In the genomic region with DNA sequence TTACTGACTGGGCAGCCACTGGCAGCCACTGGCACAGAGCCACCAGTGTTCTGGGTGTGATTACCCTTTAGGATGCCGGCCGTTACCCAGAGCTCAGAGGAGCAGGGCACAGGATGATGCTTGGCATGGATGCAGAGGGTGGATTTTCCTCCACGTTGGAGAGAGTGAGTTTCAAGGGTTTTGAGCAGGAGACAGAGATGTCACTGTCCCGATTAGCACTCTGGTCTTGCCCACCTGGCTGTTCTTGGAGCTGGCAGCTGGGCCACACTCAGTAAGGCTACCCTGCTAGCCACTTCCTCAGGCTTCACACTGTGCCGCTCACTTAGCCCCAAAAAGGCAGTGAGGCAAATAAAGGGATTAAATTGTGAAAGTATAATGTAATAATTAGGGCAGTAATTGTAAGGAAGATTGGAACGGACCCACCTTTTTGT, we compare ENCODE assay signal across 17 mouse cellular contexts.
DNase-seq lines count a peak whose midpoint lies in the region; ATAC-seq lines count a peak whose summit lies in the region.
"Had no signal": no experiment of that assay in that cellular context is flagged by ENCODE, and none has a peak within 500 bp of the region (broad histone marks: within the 10 kb centered on the region; RNA-seq: fewer than 3 reads in every experiment).

No protein-coding gene starts in this region.

- H3K4me1 ChIP-seq in heart, embryonic 10.5 days = 0 out of 2 replicates have a peak, but pooled peaks cover 3% of the 10 kb centered on the region
- H3K4me1 ChIP-seq in liver, embryonic 11.5 days (replicated peaks; ENCODE audit: control insufficient read depth, insufficient read depth, low read length) = no peaks in the 10 kb centered on the region
- H3K4me1 ChIP-seq: liver, embryonic 13.5 days; lung, embryonic 15.5 days; stomach, embryonic 15.5 days had no signal

- H3K27me3 ChIP-seq in heart, embryonic 10.5 days (ENCODE audit: insufficient read depth, poor library complexity, severe bottlenecking) = no peaks in the 10 kb centered on the region
- H3K27me3 ChIP-seq in liver, embryonic 11.5 days (replicated peaks; ENCODE audit: control insufficient read depth, insufficient read depth, low read length) = no peaks in the 10 kb centered on the region
- H3K27me3 ChIP-seq: heart, embryonic 12.5 days; liver, embryonic 13.5 days; lung, embryonic 15.5 days; Patski; stomach, embryonic 15.5 days had no signal

- ATAC-seq in liver, embryonic 11.5 days (replicated peaks; ENCODE audit: low FRiP score) = no peak
- ATAC-seq: Patski had no signal

- H3K4me2 ChIP-seq in liver, embryonic 11.5 days = no peak overlapping the region
- H3K4me2 ChIP-seq: heart, embryonic 12.5 days; liver, embryonic 13.5 days; lung, embryonic 15.5 days; stomach, embryonic 15.5 days had no signal

- peak; percentile 70 for DNase-seq in heart, embryonic 10.5 days (ENCODE audit: low spot score)
- DNase-seq in heart, postnatal 14 days = no peak
- peak; percentile 17 for DNase-seq in right cerebral cortex, postnatal 4 days
- no peak for DNase-seq in right cerebral cortex, postnatal 25 days
- DNase-seq in cerebellum, adult 9-10 months = peak; percentile 20
- DNase-seq in spleen, adult 12 weeks (ENCODE audit: low spot score) = no peak
- DNase-seq in lung, postnatal 4 days = no peak
- DNase-seq in liver, embryonic 11.5 days (ENCODE audit: low spot score) = no peak
- DNase-seq: gastrocnemius, postnatal 36 days; heart, postnatal 36 days; liver, embryonic 13.5 days; midbrain, embryonic 14.5 days; thymus, adult 2 months had no signal

- no peak overlapping the region for H3K9ac ChIP-seq in liver, embryonic 11.5 days (ENCODE audit: low read depth, low read length)
- H3K9ac ChIP-seq: heart, embryonic 12.5 days; liver, embryonic 13.5 days; lung, embryonic 15.5 days; stomach, embryonic 15.5 days had no signal

- peaks cover 49% of the 10 kb centered on the region for H3K36me3 ChIP-seq in heart, embryonic 10.5 days
- H3K36me3 ChIP-seq in liver, embryonic 11.5 days (ENCODE audit: control insufficient read depth, insufficient read depth, low read length) = no peaks in the 10 kb centered on the region
- H3K36me3 ChIP-seq: liver, embryonic 13.5 days; lung, embryonic 15.5 days; stomach, embryonic 15.5 days had no signal

- H3K4me3 ChIP-seq in heart, embryonic 10.5 days = no peak overlapping the region
- no peak overlapping the region for H3K4me3 ChIP-seq in liver, embryonic 11.5 days (ENCODE audit: low read depth, low read length)
- H3K4me3 ChIP-seq: heart, embryonic 12.5 days; liver, embryonic 13.5 days; lung, embryonic 15.5 days; stomach, embryonic 15.5 days had no signal

- no peak overlapping the region for H3K27ac ChIP-seq in heart, embryonic 10.5 days
- no peak overlapping the region for H3K27ac ChIP-seq in liver, embryonic 11.5 days (ENCODE audit: low read depth, low read length)
- H3K27ac ChIP-seq: liver, embryonic 13.5 days; lung, embryonic 15.5 days; stomach, embryonic 15.5 days had no signal

- 82% methylated on average over 6 of the region's 6 CpGs for WGBS in heart, embryonic 10.5 days
- 75% methylated on average over 6 of the region's 6 CpGs for WGBS in liver, embryonic 11.5 days

- intact Hi-C loops in heart, postnatal 14 days (cut with DNase I) = no loop called here

- no peaks in the 10 kb centered on the region for H3K9me3 ChIP-seq in heart, embryonic 10.5 days
- no peaks in the 10 kb centered on the region for H3K9me3 ChIP-seq in liver, embryonic 11.5 days (ENCODE audit: control insufficient read depth, low read length)
- H3K9me3 ChIP-seq: heart, embryonic 12.5 days; liver, embryonic 13.5 days; lung, embryonic 15.5 days; stomach, embryonic 15.5 days had no signal

Comparison
In these comparisons a context has a peak if more than half of its experiments do, and no peak if none do; other contexts are left out.
1. DNase-seq: peak in heart, embryonic 10.5 days (single experiment), right cerebral cortex, postnatal 4 days (single experiment) and cerebellum, adult 9-10 months (single experiment); none in heart, postnatal 14 days (0 of 2), right cerebral cortex, postnatal 25 days (single experiment), spleen, adult 12 weeks (single experiment), lung, postnatal 4 days (0 of 2) and liver, embryonic 11.5 days (single experiment).